8 mouse cellular contexts compared by ENCODE assay signal in genomic region chr7:39655287-39655652, GRCm38 (mm10).
DNase-seq lines count a peak whose midpoint lies in the region; ATAC-seq lines count a peak whose summit lies in the region.
"Not testable (repeated sequence)": the region's sequence is repeated elsewhere in the genome, so short reads cannot be mapped to it uniquely, and the experiment has no call there.

No protein-coding gene starts in this region.

- peak overlapping the region; percentile 55 for H3K4me2 ChIP-seq in hindbrain, embryonic 14.5 days (replicated peaks)
- H3K4me2 ChIP-seq in liver, embryonic 15.5 days, result peak overlapping the region; percentile 47
- H3K4me2 ChIP-seq in neural tube, embryonic 11.5 days (ENCODE audit: low read depth), result peak overlapping the region; percentile 50

- peak; percentile 81 for DNase-seq in T-cell, adult 2 months (ENCODE audit: low spot score)
- peak; percentile 37 to 46 for DNase-seq in cerebellum, postnatal 36 days
- DNase-seq in gastrocnemius, adult 8-10 months (ENCODE audit: low spot score in 2 of 2), result peak; percentile 8 to 19
- not testable (repeated sequence) for DNase-seq in hindbrain, embryonic 14.5 days (ENCODE audit: low spot score); neural tube, embryonic 11.5 days (ENCODE audit: low spot score)
- DNase-seq in layer of hippocampus, adult 9-11 months, result peak; percentile 67
- peak; percentile 27 for DNase-seq in testis, postnatal 14 days (ENCODE audit: low spot score)

- ATAC-seq in hindbrain, embryonic 14.5 days (ENCODE audit: low FRiP score), result peak; percentile 70
- ATAC-seq in liver, embryonic 15.5 days (ENCODE audit: insufficient read depth), result not testable (repeated sequence)
- peak; percentile 72 for ATAC-seq in neural tube, embryonic 11.5 days (ENCODE audit: insufficient read depth, low FRiP score, low TSS enrichment)

- not testable (repeated sequence) for H3K27me3 ChIP-seq in hindbrain, embryonic 14.5 days (ENCODE audit: control insufficient read depth, insufficient read depth, low read length); liver, embryonic 15.5 days; neural tube, embryonic 11.5 days (ENCODE audit: control insufficient read depth, insufficient read depth, low read length)

- H3K9me3 ChIP-seq in hindbrain, embryonic 14.5 days (ENCODE audit: control insufficient read depth, low read length); liver, embryonic 15.5 days (replicated peaks); neural tube, embryonic 11.5 days (ENCODE audit: control insufficient read depth, low read length): not testable (repeated sequence)

- not testable (repeated sequence) for H3K36me3 ChIP-seq in hindbrain, embryonic 14.5 days (replicated peaks; ENCODE audit: control insufficient read depth, insufficient read depth); liver, embryonic 15.5 days (replicated peaks); neural tube, embryonic 11.5 days (ENCODE audit: control insufficient read depth, insufficient read depth, low read length)

- H3K4me1 ChIP-seq in hindbrain, embryonic 14.5 days (replicated peaks; ENCODE audit: control insufficient read depth, insufficient read depth, low read length); liver, embryonic 15.5 days (replicated peaks); neural tube, embryonic 11.5 days (ENCODE audit: control insufficient read depth, insufficient read depth, low read length): not testable (repeated sequence)

- peak overlapping the region; percentile 71 for H3K9ac ChIP-seq in hindbrain, embryonic 14.5 days
- H3K9ac ChIP-seq in liver, embryonic 15.5 days, result not testable (repeated sequence)
- peak overlapping the region; percentile 69 for H3K9ac ChIP-seq in neural tube, embryonic 11.5 days (ENCODE audit: low read length)

- H3K27ac ChIP-seq in hindbrain, embryonic 14.5 days, result peak overlapping the region; percentile 82
- H3K27ac ChIP-seq in liver, embryonic 15.5 days (replicated peaks), result not testable (repeated sequence)
- H3K27ac ChIP-seq in neural tube, embryonic 11.5 days (ENCODE audit: low read depth, low read length), result peak overlapping the region; percentile 60; the same call in 1 of the 2 replicates

- H3K4me3 ChIP-seq in hindbrain, embryonic 14.5 days (replicated peaks; ENCODE audit: low read length), result peak overlapping the region; percentile 44
- peak overlapping the region; percentile 42 for H3K4me3 ChIP-seq in liver, embryonic 15.5 days (replicated peaks)
- peak overlapping the region; percentile 39 for H3K4me3 ChIP-seq in neural tube, embryonic 11.5 days (ENCODE audit: low read depth, low read length)

- 31% methylated on average over 21 of the region's 23 CpGs for WGBS in hindbrain, embryonic 14.5 days
- 27% methylated on average over 23 of the region's 23 CpGs for WGBS in liver, embryonic 15.5 days (ENCODE audit: insufficient replicate concordance)
- WGBS in neural tube, embryonic 11.5 days, result 23% methylated on average over 18 of the region's 23 CpGs
